Mouse (Mus musculus) adrenal gland, adult 2 months (tissue): ENCODE measurements around the gene A730009L09Rik. TPM values are rescaled to one million over a fixed set of nuclear protein-coding genes. Genes with fewer than 3 reads are reported as not detected.

Experiments
- DNase-seq: peaks from one replicate; pipeline ENCODE4 v3.0.0; 2021
- polyA plus RNA-seq: library from polyadenylated mRNA; depleted of rRNA; stranded (reverse); fragments of >200 nt; gene quantifications from 2 replicates; pipeline ENCODE4 v1.2.3, GENCODE M21; 2012; rRNA removed
- total RNA-seq, 2 experiments: library from RNA; stranded (reverse); gene quantifications; 2 replicates each; pipeline ENCODE4 v1.2.3; 2021

Gene A730009L09Rik
- total and polyA plus RNA-seq, 3 experiments: not detected

- no peak for DNase-seq
Observed at GRCm38 (mm10) chr16:84560279-84560602, 45.3 kb downstream of the A730009L09Rik start.

Other genes starting within 250 kb of the A730009L09Rik start
- 10 to 100 TPM; 44.0 to 48.8 TPM for gene Mrpl39, start 220.6 kb downstream of the A730009L09Rik start, total RNA-seq
- gene Mrpl39, start 220.6 kb downstream of the A730009L09Rik start, polyA plus RNA-seq: 9.9 and 16.9 TPM in 2 replicates